Mouse (Mus musculus) lung, postnatal 0 days (tissue): ENCODE measurements at regions not wholly inside any gene's neighbourhood (a gene's known extent, or its start where the extent isn't known, plus 50 kb on each side); places are given as distances from the start of the nearest gene placed in this dataset.
A peak's percentile ranks its signal among the peaks of the same experiment; 100 is the strongest.

Experiments
- ATAC-seq: fragments of 200-750 bp; cut with Nextera tagmentation; 2 replicates; pipeline ENCODE4 v1.8.0; 2017; ENCODE audit warnings: moderate library complexity
- DNase-seq: peaks from one replicate; pipeline ENCODE4 v3.0.0-alpha.2; 2016; ENCODE audit warnings: low spot score
- H3K27ac ChIP-seq: fragments of 300-500 bp; sonication (generic); 2 replicates; pipeline ENCODE4 v1.5.1; 2014; ENCODE audit warnings: antibody characterized with exemption, mild to moderate bottlenecking, low read length, mixed read lengths
- H3K27me3 ChIP-seq: fragments of 300-500 bp; sonication (generic); replicated peaks from 2 replicates; pipeline ENCODE4 v1.6.1; 2014; ENCODE audit warnings: low read length, mixed read lengths; ENCODE audit not compliant: insufficient read depth
- H3K36me3 ChIP-seq: fragments of 300-500 bp; sonication (generic); 2 replicates; pipeline ENCODE4 v1.6.1; 2014; ENCODE audit warnings: low read length, mixed read lengths; ENCODE audit not compliant: insufficient read depth
- H3K4me1 ChIP-seq: fragments of 300-500 bp; sonication (generic); 2 replicates; pipeline ENCODE4 v1.6.1; 2014; ENCODE audit warnings: antibody characterized with exemption, low read depth, low read length, mixed read lengths; ENCODE audit not compliant: insufficient read depth
- H3K4me2 ChIP-seq: fragments of 300-500 bp; sonication (generic); replicated peaks from 2 replicates; pipeline ENCODE4 v1.6.1; 2014; ENCODE audit warnings: low read depth, mild to moderate bottlenecking, low read length, moderate library complexity, mixed read lengths
- H3K4me3 ChIP-seq: fragments of 300-500 bp; sonication (generic); 2 replicates; pipeline ENCODE4 v1.5.1; 2014; ENCODE audit warnings: low read depth, low read length
- H3K9ac ChIP-seq: fragments of 300-500 bp; sonication (generic); replicated peaks from 2 replicates; pipeline ENCODE4 v1.6.1; 2014; ENCODE audit warnings: low read depth, mild to moderate bottlenecking
- H3K9me3 ChIP-seq: fragments of 300-500 bp; sonication (generic); 2 replicates; pipeline ENCODE4 v1.6.1; 2016; ENCODE audit warnings: low read length, mixed read lengths
- CTCF ChIP-seq: IDR thresholded peaks from 2 replicates; pipeline ENCODE4 v1.5.1; 2016; ENCODE audit warnings: antibody characterized with exemption, mild to moderate bottlenecking
- EP300 ChIP-seq: IDR thresholded peaks from 2 replicates; pipeline ENCODE4 v1.6.1; 2016; ENCODE audit warnings: antibody characterized with exemption, mild to moderate bottlenecking, control low read depth
- whole genome bisulfite sequencing: fragments of 180-500 bp; shearing (Covaris S2); extraction: QIAGEN DNeasy Blood & Tissue Kit; methylation state at CpG from one replicate; pipeline ENCODE4 v1.1.7; 2014; 5-methylcytosine and 5-hydroxymethylcytosine counted together

DNA sequence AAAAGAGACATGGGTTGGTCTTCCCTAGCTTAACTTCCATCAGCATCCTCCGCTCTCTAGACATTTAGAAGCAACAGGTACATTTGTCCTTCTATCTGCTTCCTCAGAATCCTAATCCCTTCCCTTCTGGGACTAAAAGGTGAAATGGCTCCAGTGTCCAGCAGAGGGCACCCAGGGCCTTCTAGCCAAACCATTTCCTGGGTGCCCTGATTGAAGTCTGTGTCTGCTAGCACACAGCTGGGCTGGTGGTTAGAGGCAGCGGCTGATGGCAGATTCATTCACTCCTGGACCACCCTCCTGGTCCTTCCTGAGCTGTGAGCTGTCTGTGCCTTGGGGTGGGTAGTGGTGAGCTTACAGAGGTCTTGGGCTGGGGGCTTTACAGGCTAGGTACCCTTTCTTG lies 76.5 kb upstream of the Col13a1 start:
- H3K9me3 ChIP-seq, result no peaks in the 10 kb centered on the region
- H3K4me1 ChIP-seq, result peaks cover 1% of the 10 kb centered on the region
- WGBS, result 49% methylated on average over 2 of the region's 2 CpGs
- no peak overlapping the region for H3K27ac ChIP-seq
- no peaks in the 10 kb centered on the region for H3K36me3 ChIP-seq
- ATAC-seq (peak; percentile 47), DNase-seq (peak; percentile 81)
- no peak overlapping the region for H3K9ac ChIP-seq
- H3K4me3 ChIP-seq, result no peak overlapping the region
- TF ChIP-seq CTCF (peak; percentile 87), EP300 (no peak)
- no peak overlapping the region for H3K4me2 ChIP-seq
- no peaks in the 10 kb centered on the region for H3K27me3 ChIP-seq

GRCm38 (mm10) chr10:62049782-62050192 lies 70.9 kb upstream of the Col13a1 start:
- no peak overlapping the region for H3K4me3 ChIP-seq
- no peaks in the 10 kb centered on the region for H3K9me3 ChIP-seq
- H3K27me3 ChIP-seq, result no peaks in the 10 kb centered on the region
- no peak overlapping the region for H3K27ac ChIP-seq
- H3K4me2 ChIP-seq, result no peak overlapping the region
- TF ChIP-seq EP300, result peak; percentile 70
- TF ChIP-seq CTCF, result no peak
- H3K4me1 ChIP-seq, result peaks cover 6% of the 10 kb centered on the region
- no peaks in the 10 kb centered on the region for H3K36me3 ChIP-seq
- WGBS, result 6% methylated on average over 2 of the region's 3 CpGs
- H3K9ac ChIP-seq, result no peak overlapping the region
- ATAC-seq (peak; percentile 78), DNase-seq (peak; percentile 74)

DNA sequence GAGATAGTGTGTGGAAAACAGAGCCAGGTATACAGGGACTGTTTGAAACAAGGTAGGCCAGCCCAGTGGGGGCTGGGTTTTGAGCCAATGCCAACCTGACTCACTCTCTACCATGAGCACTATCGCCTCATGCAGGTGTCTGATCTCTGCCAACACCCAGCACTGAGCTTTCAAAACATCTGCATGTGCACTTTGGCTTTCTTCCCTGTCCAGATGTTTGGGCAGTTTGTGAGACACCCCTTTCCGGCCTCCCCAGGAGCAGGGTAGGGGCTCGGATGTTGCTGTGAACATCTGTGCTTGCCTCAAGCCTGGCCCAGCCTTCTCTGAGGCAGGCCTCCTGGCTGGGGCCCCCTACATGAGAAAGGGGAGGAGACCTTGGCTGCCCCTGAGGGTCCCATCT lies 65.5 kb upstream of the Col13a1 start:
- H3K36me3 ChIP-seq, result no peaks in the 10 kb centered on the region
- peak; percentile 75 for ATAC-seq
- no peaks in the 10 kb centered on the region for H3K4me1 ChIP-seq
- no peak for TF ChIP-seq EP300
- no peak for TF ChIP-seq CTCF
- no peak overlapping the region for H3K27ac ChIP-seq
- 48% methylated on average over 3 of the region's 3 CpGs for WGBS
- peak; percentile 59 for DNase-seq
- no peak overlapping the region for H3K4me3 ChIP-seq
- no peaks in the 10 kb centered on the region for H3K27me3 ChIP-seq
- no peak overlapping the region for H3K4me2 ChIP-seq
- H3K9me3 ChIP-seq, result no peaks in the 10 kb centered on the region
- H3K9ac ChIP-seq, result no peak overlapping the region

GRCm38 (mm10) chr10:62039915-62040314 lies 61.0 kb upstream of the Col13a1 start:
- WGBS, result 90% methylated on average over 8 of the region's 8 CpGs
- DNase-seq (no peak), ATAC-seq (no peak)
- H3K27ac ChIP-seq, result no peak overlapping the region
- H3K4me3 ChIP-seq, result no peak overlapping the region
- H3K9me3 ChIP-seq, result no peaks in the 10 kb centered on the region
- H3K4me1 ChIP-seq, result 0 out of 2 replicates have a peak, but pooled peaks cover 3% of the 10 kb centered on the region
- no peaks in the 10 kb centered on the region for H3K27me3 ChIP-seq
- H3K36me3 ChIP-seq, result no peaks in the 10 kb centered on the region
- TF ChIP-seq EP300, result no peak
- TF ChIP-seq CTCF, result no peak
- no peak overlapping the region for H3K4me2 ChIP-seq
- H3K9ac ChIP-seq, result no peak overlapping the region

GRCm38 (mm10) chr10:62038656-62039055 lies 59.7 kb upstream of the Col13a1 start:
- Histone ChIP-seq H3K27me3 (no peaks in the 10 kb centered on the region), H3K9me3 (no peaks in the 10 kb centered on the region), H3K9ac (no peak overlapping the region), H3K36me3 (no peaks in the 10 kb centered on the region), H3K4me1 (0 out of 2 replicates have a peak, but pooled peaks cover 3% of the 10 kb centered on the region), H3K4me2 (no peak overlapping the region), H3K4me3 (no peak overlapping the region), H3K27ac (no peak overlapping the region)
- TF ChIP-seq CTCF (no peak), EP300 (no peak)
- ATAC-seq (no peak), DNase-seq (no peak)
- 82% methylated on average over 1 of the region's 1 CpGs for WGBS

GRCm38 (mm10) chr10:62037402-62038199 lies 58.7 kb upstream of the Col13a1 start:
- H3K9me3 ChIP-seq, result no peaks in the 10 kb centered on the region
- 0 out of 2 replicates have a peak, but pooled peaks cover 3% of the 10 kb centered on the region for H3K4me1 ChIP-seq
- H3K27ac ChIP-seq, result 0 out of 2 replicates have a peak overlapping the region, but pooled peaks have one; percentile 33
- no peak overlapping the region for H3K9ac ChIP-seq
- DNase-seq (peak; percentile 72), ATAC-seq (peak; percentile 89)
- no peak overlapping the region for H3K4me3 ChIP-seq
- no peak overlapping the region for H3K4me2 ChIP-seq
- WGBS, result 41% methylated on average over 9 of the region's 9 CpGs
- no peaks in the 10 kb centered on the region for H3K27me3 ChIP-seq
- TF ChIP-seq CTCF (no peak), EP300 (0 out of 2 replicates have a peak, but pooled peaks have one; percentile 68)
- H3K36me3 ChIP-seq, result no peaks in the 10 kb centered on the region
